Mouse (Mus musculus): ENCODE data around the gene Tcte1.

Tcte1 gene

GRCm38 (mm10) chr17:45547461-45548190, 24.4 kb downstream of the Tcte1 start:
- ATAC-seq (ENCODE audit: low TSS enrichment), result no peak

- no peak for ATAC-seq (ENCODE audit: low TSS enrichment)
Measured at GRCm38 (mm10) chr17:45548541-45549512, 25.6 kb downstream of the Tcte1 start.

GRCm38 (mm10) chr17:45549617-45550181, 26.5 kb downstream of the Tcte1 start, which contains the start of gene Tmem151b:
Gene Tmem151b (minus strand): TSS chr17:45549677.
- peak; percentile 27 for ATAC-seq (ENCODE audit: low TSS enrichment)

GRCm38 (mm10) chr17:45550253-45550652, 27.0 kb downstream of the Tcte1 start:
- ATAC-seq (ENCODE audit: low TSS enrichment), result no peak

GRCm38 (mm10) chr17:45551249-45551796, 28.1 kb downstream of the Tcte1 start:
- no peak for ATAC-seq (ENCODE audit: low TSS enrichment)

- peak; percentile 35 for ATAC-seq (ENCODE audit: low TSS enrichment)
Measured at GRCm38 (mm10) chr17:45551816-45552451, 28.7 kb downstream of the Tcte1 start.

- ATAC-seq (ENCODE audit: low TSS enrichment), result no peak
Measured at GRCm38 (mm10) chr17:45553065-45553464, 29.8 kb downstream of the Tcte1 start.

GRCm38 (mm10) chr17:45554420-45554819, 31.2 kb downstream of the Tcte1 start:
- ATAC-seq (ENCODE audit: low TSS enrichment), result no peak

GRCm38 (mm10) chr17:45555452-45556106, 32.3 kb downstream of the Tcte1 start, which contains the start of gene Nfkbie:
Gene Nfkbie (plus strand): TSS chr17:45555703.
- ATAC-seq (ENCODE audit: low TSS enrichment), result peak; percentile 50

- no peak for ATAC-seq (ENCODE audit: low TSS enrichment)
Measured at GRCm38 (mm10) chr17:45556107-45556489, 32.9 kb downstream of the Tcte1 start.

GRCm38 (mm10) chr17:45556514-45557245, 33.4 kb downstream of the Tcte1 start:
- no peak for ATAC-seq (ENCODE audit: low TSS enrichment)

GRCm38 (mm10) chr17:45557246-45557824, 34.1 kb downstream of the Tcte1 start:
- no peak for ATAC-seq (ENCODE audit: low TSS enrichment)

- no peak for ATAC-seq (ENCODE audit: low TSS enrichment)
Measured at GRCm38 (mm10) chr17:45557998-45558862, 35.0 kb downstream of the Tcte1 start.

- no peak for ATAC-seq (ENCODE audit: low TSS enrichment)
Measured at GRCm38 (mm10) chr17:45559732-45560525, 36.7 kb downstream of the Tcte1 start.

- no peak for ATAC-seq (ENCODE audit: low TSS enrichment)
Measured at GRCm38 (mm10) chr17:45563216-45563615, 40.0 kb downstream of the Tcte1 start.

GRCm38 (mm10) chr17:45563655-45564530, 40.7 kb downstream of the Tcte1 start, which contains the start of gene Slc35b2:
Gene Slc35b2 (plus strand): TSS chr17:45563874.
- ATAC-seq (ENCODE audit: low TSS enrichment), result peak; percentile 83

- no peak for ATAC-seq (ENCODE audit: low TSS enrichment)
Measured at GRCm38 (mm10) chr17:45564531-45565084, 41.4 kb downstream of the Tcte1 start.

Measured in frontal cortex, adult (tissue).